Mouse (Mus musculus) frontal cortex, postnatal 25 days (tissue): ENCODE measurements around the gene Veph1.

Source experiments
- DNase-seq, 2 experiments: peaks; one replicate each; pipeline ENCODE4 v3.0.0; 2022; ENCODE audit warnings: low spot score in 2 of 2

The Veph1 gene

GRCm38 (mm10) chr3:66024220-66024792 lies 272.3 kb downstream of the Veph1 start:
- DNase-seq = no peak

- DNase-seq = no peak
Observed at GRCm38 (mm10) chr3:66019171-66019570, 277.5 kb downstream of the Veph1 start.

- no peak for DNase-seq
Observed at GRCm38 (mm10) chr3:66007632-66008401, 288.8 kb downstream of the Veph1 start.

- no peak for DNase-seq
Observed at GRCm38 (mm10) chr3:66004989-66005388, 291.6 kb downstream of the Veph1 start.

GRCm38 (mm10) chr3:66004220-66004951 lies 292.3 kb downstream of the Veph1 start:
- no peak for DNase-seq
